Mouse (Mus musculus) heart, postnatal 14 days (tissue): Measurements from ENCODE around the gene Zfp119b. TPM values are rescaled to one million over a fixed set of nuclear protein-coding genes. Genes with fewer than 3 reads are reported as not detected.
"Not testable (repeated sequence)": the region's sequence is repeated elsewhere in the genome, so short reads cannot be mapped to it uniquely, and the experiment has no call there.

Experiments used
- DNase-seq, 2 experiments: peaks; one replicate each; pipeline ENCODE4 v3.0.0; 2021 to 2022
- intact Hi-C: fragments of 180-260 bp; cut with DNase I; formaldehyde crosslinking; loops from one replicate; pipeline ENCODE4 v1.15.1; 2025
- total RNA-seq, 2 experiments: library from RNA; stranded (reverse); gene quantifications; 2 replicates each; pipeline ENCODE4 v1.2.3; 2021

The Zfp119b gene
- total RNA-seq, 2 experiments from 2014 or later: 3.3 to 4.1 TPM

DNA sequence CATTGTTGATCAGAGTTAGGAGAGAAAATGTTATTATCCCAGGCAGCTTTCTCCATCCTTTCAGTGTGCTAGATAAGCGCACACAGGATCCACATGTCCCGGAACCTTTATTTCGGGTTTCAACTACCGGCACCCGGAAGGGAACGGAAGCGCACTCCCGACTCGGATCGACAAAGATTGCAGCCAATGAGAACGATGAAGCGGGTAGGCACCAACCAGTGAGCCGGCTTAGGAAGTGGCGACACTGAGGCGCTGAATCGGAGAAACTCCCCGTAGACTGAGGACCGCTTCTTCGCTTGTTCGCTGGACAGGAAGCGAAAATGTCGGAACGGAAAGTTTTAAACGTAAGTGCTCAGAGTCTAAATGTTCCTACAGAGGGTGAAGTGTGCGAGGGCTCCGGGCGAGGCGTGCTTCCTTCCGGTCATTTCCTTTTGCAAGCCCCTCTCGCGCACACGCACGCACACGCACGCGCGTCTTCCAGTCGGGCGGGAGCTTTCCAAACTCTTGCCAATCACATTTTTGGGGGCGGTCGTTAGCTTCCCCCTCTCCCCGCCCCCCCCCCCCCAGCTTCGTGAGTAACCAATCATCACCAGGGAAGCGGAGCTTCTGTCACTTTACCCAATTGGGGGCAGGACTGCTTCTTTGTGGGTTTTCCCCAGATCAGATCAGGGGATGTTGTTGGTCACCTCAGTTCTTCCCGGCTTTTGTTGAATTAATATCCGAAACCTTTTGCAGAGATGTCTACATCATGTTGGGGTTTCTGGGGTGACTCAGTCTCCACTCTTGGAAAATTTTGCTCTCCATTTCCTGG, 9.8 kb upstream of the Zfp119b start, which contains the start of gene Yju2:
Yju2 (plus strand) TSS at position 182 of the 811 bp plus-strand sequence.
- DNase-seq: peak; percentile 91 to 94
- intact Hi-C loops: loop anchor here (10.0 kb wide), 2 partner anchors 254 to 296 kb away; partner anchors contain the start of gene Fem1a

GRCm38 (mm10) chr17:55958584-55958886, 9.2 kb upstream of the Zfp119b start:
- intact Hi-C loops: loop anchor here (10.0 kb wide), 2 partner anchors 254 to 296 kb away; partner anchors contain the start of gene Fem1a
- no peak for DNase-seq

DNA sequence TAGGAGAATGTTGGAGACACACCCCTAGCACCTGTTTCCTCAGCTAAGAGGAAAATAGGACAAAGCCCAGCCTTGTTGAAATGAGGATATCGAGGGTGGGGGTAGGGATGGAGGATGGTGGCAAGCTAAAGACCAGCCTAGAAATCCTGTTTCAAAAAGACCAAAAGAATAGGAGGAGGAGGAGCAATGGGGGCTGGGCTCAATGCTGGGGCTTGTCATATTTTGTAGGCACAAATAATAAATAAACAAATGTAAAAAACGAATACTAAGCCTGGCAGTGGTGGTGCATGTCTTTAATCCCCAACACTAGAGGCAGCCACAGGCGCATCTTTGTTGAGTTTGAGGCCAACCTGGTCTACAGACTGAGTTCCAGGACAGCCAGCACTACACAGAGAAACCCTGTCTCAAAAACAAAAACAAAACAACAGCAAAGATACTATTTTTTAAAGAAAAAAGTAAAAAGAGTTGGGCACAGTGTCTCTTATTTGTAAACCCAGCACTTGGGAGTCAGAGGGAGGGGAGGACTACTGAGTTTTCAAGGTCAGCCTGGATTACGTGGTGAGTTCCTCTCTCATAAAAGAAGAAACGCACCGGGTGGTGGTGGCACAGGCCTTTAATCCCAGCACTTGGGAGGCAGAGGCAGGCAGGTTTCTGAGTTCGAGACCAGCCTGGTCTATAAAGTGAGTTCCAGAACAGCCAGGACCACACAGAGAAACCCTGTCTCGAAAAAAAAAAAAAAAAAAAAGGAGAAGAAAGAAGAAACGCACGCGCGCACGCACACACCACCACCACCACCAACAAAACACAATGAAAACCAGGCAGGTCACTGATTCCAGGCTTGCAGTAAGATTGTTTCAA, 8.7 kb upstream of the Zfp119b start:
- intact Hi-C loops: loop anchor here (2.0 to 10.0 kb wide), 3 partner anchors 53 to 297 kb away; partner anchors contain the start of gene Fem1a
- DNase-seq: no peak

DNA sequence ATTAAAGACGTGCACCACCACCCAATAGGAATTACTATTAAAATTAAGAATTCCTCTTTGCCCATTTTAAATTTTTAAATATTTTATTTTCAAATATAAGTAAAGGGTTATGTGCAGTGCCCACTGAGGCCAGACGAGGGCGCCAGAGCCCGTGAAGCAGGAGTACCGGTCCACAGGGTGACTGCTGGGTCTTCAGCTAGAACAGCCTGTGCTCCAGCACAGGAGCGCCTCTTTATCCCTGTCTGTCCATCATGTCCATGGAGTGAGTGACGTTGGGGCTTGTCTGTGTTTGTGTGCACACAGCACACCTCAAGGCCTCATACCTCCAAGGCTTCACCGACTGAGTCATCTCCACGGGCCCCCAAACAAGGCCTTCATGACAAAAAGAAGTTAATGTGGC, 7.9 kb upstream of the Zfp119b start:
- intact Hi-C loops: loop anchor here (2.0 to 10.0 kb wide), 3 partner anchors 54 to 298 kb away; partner anchors contain the start of gene Fem1a
- peak; percentile 72 to 83 for DNase-seq

- no peak for DNase-seq
- intact Hi-C loops: loop anchor here (2.0 to 10.0 kb wide), 3 partner anchors 54 to 298 kb away; partner anchors contain the start of gene Fem1a
Measured at GRCm38 (mm10) chr17:55956591-55956990, 7.3 kb upstream of the Zfp119b start.

DNA sequence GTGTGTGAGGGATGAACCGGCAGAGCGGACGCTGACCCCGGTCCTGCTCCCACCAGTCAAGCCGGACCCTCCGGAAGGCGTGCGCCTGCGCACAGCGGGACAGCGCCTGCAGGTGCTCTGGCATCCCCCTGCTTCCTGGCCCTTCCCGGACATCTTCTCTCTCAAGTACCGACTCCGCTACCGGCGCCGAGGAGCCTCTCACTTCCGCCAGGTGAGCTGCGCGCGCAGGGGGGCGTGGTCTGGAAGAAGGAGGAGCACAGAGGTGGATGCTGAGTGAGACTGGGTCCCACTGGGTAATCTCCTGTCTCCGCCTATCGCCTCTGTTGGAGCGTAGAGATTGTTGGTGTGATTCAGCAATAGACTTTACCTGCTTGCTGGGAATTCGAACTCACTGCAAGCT, 6.8 kb upstream of the Zfp119b start:
- intact Hi-C loops: loop anchor here (2.0 to 10.0 kb wide), 3 partner anchors 55 to 299 kb away; partner anchors contain the start of gene Fem1a
- peak; percentile 38 to 57 for DNase-seq

- intact Hi-C loops: loop anchor here (10.0 kb wide), 2 partner anchors 249 to 301 kb away; partner anchors contain the start of gene Fem1a
- DNase-seq: no peak
Measured at GRCm38 (mm10) chr17:55954229-55954628, 4.9 kb upstream of the Zfp119b start.

DNA sequence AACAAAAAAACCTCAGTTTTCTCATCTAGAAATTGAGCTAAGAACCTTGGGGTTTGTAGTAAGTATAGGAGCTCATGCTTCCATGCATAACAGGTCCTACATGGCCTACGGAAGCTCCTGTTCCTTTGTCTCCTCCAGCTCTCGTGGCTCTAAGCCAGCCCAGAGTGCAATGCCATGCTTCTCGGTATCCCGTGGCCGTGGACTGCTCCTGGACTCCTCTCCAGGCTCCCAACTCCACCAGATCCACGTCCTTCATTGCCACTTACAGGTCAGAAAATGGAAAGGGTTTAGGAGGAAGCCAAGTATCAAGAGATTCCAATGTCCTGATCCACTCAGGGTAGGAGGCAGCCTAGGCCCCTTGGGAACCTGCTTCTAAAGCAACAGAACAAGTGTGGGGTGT, 4.5 kb upstream of the Zfp119b start:
- intact Hi-C loops: loop anchor here (10.0 kb wide), 2 partner anchors 249 to 301 kb away; partner anchors contain the start of gene Fem1a
- no peak for DNase-seq

GRCm38 (mm10) chr17:55952447-55953027, 3.2 kb upstream of the Zfp119b start, which contains the start of gene Ebi3:
Gene Ebi3, plus strand, starts transcription at chr17:55952640.
- no peak for DNase-seq
- intact Hi-C loops: loop anchor here (10.0 kb wide), 2 partner anchors 248 to 302 kb away; partner anchors contain the start of gene Fem1a

- intact Hi-C loops: loop anchor here (10.0 kb wide), 2 partner anchors 247 to 303 kb away; partner anchors contain the start of gene Fem1a
- no peak for DNase-seq
Measured at GRCm38 (mm10) chr17:55952041-55952440, 2.7 kb upstream of the Zfp119b start.

DNA sequence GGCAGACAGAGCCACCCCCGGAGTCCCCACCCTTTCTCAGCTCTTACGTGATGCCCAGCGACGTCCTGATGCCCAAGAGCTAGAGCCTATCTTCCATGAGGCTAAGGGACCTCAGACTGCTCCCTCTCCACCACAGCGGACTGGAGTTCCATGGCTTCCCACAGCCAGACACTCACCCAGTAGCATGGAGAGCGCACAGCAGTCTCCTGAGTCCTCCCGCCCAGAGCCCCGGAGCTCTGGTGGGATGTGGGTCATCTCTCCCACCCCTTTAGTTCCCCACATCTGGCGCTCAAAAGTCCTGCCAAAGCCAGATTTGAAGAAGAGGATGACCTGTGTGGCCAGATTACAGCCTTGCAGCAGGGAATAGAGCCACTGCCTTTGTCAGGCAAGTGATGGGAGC, 1.3 kb upstream of the Zfp119b start:
- DNase-seq: no peak
- intact Hi-C loops: loop anchor here (10.0 kb wide), 2 partner anchors 246 to 304 kb away; partner anchors contain the start of gene Fem1a

DNA sequence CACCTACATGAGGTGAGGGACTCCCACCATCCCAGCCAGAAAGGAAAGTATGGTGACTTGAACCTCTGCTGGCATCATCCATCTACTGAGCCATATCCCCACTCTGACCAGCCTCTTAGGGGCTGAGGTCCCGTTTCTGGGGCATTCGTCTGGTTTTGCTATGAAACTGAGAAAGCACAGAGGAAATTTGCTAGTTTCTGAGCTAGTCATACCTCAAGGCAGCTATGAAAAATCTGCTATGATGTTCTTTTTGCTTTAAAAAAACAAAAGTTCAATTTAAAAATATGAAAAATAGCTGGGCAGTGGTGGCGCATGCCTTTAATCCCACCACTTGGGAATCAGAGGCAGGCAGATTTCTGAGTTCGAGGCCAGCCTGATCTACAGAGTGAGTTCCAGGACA, 653 bp downstream of the Zfp119b start:
- intact Hi-C loops: no loop called here
- DNase-seq: no peak

DNA sequence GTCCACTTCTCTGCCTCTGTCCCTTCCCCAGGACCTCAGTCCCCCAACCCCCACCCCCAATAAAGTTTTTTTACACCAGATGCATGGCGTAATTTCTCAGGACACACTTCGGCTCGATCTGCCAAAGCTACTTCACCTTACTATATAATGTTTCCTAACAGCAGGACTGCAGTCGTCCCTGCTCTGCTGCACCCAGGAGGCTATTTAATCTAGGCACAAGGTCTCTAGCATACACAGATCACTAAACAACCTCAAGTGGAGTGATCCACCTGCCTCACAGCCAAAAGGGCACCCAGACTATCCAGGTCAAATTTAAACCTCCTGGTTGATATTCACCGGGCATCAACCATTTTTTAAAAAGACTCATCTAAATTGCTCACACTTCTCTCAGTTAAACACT, 3.6 kb downstream of the Zfp119b start:
- intact Hi-C loops: no loop called here
- DNase-seq: no peak

- peak; percentile 90 to 91 for DNase-seq
- intact Hi-C loops: loop anchor here (5.0 kb wide), 1 partner anchor 53 kb away; the partner anchor contains the start of gene Zfp959
Measured at GRCm38 (mm10) chr17:55944866-55945682, 4.2 kb downstream of the Zfp119b start.

GRCm38 (mm10) chr17:55944387-55944865, 4.9 kb downstream of the Zfp119b start:
- not testable (repeated sequence) for DNase-seq

DNA sequence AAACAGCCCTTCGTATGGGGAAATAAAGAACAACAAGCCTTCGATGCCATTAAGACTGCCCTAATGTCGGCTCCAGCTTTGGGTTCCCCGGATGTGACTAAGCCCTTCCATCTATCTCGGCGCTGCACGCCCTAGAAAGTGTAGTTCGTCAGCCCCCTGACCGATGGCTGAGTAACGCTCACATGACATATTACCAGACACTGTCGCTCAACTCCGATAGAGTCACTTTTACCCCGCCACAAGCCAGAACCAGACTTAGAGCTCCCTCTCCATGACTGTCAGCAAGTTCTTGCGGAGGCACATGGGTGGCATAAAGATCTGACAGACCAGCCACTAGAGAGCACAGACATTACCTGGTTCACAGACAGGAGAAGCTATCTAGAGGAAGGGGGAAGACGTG, 16.1 kb downstream of the Zfp119b start:
- DNase-seq: no peak
- intact Hi-C loops: no loop called here

More at GRCm38 (mm10) chr17:55944387-55944865, 4.9 kb downstream of the Zfp119b start:
- intact Hi-C loops: loop anchor here (5.0 kb wide), 1 partner anchor 52 kb away; the partner anchor contains the start of gene Zfp959

DNA sequence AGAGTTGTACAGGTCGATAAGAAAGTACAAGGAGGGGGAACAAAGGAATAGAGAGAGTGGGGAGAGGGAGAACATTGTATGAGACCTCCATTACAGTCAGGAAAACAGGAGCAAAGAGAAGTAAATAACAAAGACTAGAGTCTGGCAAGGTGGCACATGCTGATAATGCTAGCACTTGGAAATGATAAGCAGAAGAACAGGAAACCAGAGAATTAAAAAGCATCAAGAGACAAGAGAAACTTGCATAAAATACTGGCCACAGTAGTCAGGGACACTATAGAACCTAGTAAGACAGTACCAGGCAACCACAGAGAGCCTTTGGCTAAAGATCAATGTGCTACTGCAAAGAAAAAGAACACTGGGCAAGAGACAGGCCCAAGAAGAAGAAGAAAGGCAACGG, 16.7 kb downstream of the Zfp119b start:
- no peak for DNase-seq
- intact Hi-C loops: no loop called here

DNA sequence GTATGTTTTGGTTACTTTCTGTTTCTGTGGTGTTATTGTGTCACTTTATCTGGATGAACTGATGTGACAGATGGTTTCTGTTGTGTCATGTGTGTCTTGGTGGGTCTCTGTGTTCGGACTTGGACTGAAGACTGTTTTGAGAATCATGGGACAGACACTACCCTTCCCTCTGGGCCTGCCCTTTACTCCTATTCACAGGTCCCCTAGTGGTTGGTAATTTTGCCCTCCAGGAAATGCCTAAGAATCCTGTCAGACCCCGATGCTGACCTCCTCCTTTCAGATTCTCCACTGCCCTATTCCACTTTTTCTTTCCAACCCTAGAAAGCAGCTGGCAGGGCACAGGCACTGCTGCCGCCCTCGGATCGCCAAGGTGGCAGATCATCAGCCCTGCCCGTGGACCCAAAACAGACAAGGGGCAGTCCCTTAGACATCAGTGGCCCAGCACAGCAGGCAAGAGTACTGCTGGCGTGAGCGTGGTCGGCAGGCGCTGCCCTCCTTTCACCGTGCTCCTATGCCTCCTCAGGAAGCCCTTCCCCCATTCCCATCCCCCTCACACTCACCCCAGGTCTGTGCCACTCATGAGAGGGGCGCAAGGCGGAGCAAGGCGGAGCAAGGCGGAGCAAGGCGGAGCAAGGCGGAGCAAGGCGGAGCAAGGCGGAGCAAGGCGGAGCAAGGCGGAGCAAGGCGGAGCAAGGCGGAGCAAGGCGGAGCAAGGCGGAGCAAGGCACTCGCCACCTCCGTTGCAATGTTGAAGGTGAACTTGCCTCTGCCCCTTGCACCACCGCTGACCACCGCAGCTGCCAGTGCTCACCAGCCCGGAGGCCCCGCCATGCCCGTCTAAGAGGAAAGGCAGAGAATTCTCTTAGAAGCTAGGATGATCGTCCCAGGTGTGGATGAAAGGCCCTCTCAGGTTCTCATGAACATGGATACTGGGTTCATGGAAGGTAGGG, 17.5 kb downstream of the Zfp119b start:
- intact Hi-C loops: no loop called here
- DNase-seq: peak; percentile 34 to 42
